Mouse (Mus musculus): ENCODE data around the gene Angptl2.

Gene Angptl2

DNA sequence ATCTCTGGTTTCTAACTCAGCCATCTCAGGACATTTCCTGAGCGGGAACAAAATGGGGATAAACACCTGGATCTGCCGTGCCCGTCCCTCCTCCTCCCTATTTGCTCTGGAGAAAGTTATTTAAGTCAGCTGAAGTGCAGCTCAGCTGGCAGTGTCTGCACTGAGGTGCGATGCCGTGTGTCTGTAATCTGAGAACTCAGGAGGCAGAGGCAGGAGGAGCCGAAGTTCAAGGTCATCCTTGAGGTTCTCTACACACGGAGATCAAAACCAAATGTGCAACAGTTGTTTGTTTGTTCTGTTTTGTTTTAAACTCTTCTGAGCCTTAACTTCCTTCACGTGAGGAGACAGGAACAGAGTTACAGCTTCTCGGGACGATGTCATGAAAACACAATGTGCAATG, 14.8 kb downstream of the Angptl2 start:
- DNase-seq (ENCODE audit: low spot score in 2 of 2): no peak

DNA sequence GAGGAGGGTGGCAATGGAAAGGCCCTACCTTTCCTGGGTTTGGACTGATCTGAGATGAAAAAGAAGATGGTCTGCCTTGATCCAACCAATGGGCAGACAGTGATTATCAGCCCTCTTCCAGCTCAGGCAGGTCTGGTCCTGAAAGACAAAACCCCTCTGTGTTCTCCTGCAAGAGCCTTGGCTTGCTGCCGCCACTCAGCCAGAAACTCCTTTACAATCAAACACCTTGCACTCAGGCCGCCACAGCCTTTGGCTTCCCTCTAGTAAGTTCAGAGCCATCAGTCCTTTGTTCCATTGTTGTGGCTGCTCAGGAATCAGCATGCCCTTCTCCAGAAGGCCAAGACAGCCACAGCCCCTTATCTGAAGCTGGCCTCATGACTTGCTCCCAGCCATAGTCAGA, 15.9 kb downstream of the Angptl2 start:
- no peak for DNase-seq (ENCODE audit: low spot score in 2 of 2)

DNA sequence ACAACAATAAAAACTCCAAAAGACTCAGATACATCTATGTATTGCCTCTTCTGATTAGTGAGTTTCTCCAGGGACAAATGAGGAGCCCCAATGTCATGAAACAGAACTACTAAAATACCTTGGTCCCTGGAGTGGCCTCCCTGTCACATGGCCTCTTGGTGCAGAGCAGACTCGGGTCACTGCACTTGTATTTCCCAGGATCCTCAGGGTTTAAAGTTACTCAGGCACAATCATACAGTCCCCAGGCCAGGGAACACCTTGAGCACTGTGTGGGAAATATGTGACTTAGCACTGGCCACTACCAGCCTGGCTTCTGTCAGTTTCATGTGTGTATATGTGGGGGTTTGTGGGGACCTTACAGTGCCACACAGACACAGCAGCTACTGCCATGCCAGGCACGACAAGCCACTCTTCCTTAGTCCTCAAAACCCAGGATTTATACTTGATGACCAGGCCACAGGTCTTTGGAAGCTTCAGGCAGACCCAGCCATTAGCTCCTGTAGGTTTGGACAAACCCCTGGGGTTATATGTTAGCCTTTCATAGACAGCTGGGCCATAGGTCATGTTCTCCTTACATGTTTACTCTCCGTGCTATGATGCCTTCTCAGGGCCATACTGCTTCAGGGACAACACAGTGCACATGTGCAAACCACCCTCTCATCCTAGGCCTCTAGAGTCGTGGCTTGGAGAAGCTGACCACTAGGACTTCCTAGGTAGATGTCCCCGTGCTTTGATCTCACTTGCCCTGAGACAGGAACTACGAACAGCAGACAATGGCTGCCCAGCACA, 17.1 kb downstream of the Angptl2 start:
- no peak for DNase-seq (ENCODE audit: low spot score in 2 of 2)

- DNase-seq (ENCODE audit: low spot score in 2 of 2): no peak
Measured at GRCm38 (mm10) chr2:33233856-33234255, 18.0 kb downstream of the Angptl2 start.

DNA sequence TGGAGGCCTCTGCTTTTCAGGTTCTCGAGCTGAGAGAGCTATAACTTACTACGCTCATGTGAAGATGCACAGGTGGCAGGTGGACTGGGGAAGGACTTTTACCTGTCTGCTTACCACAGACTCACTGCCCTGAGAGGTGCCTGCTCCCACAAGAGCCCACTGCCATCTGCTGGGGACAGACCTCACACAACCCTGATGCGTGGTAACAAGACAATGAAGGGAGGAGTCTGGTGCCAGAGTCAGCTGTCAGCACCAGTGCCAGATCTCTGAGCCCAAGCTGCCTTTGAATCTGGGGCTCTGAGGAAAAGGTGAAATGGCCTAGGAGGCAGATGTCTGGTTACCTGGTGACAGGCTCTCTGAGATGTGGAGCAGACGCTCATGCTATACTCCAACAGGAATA, 19.0 kb downstream of the Angptl2 start:
- no peak for DNase-seq (ENCODE audit: low spot score in 2 of 2)

- no peak for DNase-seq (ENCODE audit: low spot score in 2 of 2)
Measured at GRCm38 (mm10) chr2:33237581-33237980, 21.7 kb downstream of the Angptl2 start.

GRCm38 (mm10) chr2:33244880-33245279, 29.0 kb downstream of the Angptl2 start:
- DNase-seq (ENCODE audit: low spot score in 2 of 2): no peak

- no peak for DNase-seq (ENCODE audit: low spot score in 2 of 2)
Measured at GRCm38 (mm10) chr2:33245350-33245749, 29.5 kb downstream of the Angptl2 start.

GRCm38 (mm10) chr2:33246841-33247240, 31.0 kb downstream of the Angptl2 start:
- no peak for DNase-seq (ENCODE audit: low spot score in 2 of 2)

GRCm38 (mm10) chr2:33248549-33248948, 32.7 kb downstream of the Angptl2 start:
- no peak for DNase-seq (ENCODE audit: low spot score in 2 of 2)

DNA sequence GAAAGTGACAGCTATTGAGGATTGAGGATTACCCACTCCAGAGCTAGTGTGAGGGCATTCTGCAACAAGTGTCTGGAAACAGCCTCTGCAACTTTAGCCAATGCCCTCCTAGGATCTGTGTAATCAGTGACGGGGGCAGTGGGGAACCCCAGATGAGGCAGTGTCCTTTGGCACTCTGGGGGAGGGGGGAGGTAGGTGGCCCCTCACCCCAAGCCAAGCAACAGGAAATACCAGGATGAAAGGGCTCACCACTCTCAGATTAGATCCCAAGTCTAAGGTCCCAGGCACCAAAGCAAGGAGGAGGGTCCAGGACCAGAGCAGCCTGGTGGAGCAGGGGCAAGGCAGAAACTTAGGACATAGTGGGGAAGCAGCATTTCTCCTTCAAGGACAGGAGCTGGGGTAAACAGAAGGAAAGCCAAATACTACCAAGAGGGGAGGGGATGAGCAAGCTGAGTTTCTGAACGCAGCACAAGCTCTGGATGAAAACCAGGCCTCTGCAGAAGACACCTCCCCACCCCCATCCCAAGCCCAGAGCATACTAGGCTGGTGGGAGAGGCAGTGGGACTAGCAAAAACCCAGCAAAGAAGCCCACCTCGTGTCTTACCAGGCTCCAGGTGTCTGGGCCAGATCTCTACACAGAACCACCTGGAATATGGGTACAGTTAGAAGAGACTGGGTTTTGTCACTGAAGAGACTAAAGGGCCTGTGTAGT, 34.2 kb downstream of the Angptl2 start:
- DNase-seq (ENCODE audit: low spot score in 2 of 2): no peak

- no peak for DNase-seq (ENCODE audit: low spot score in 2 of 2)
Measured at GRCm38 (mm10) chr2:33252751-33253150, 36.9 kb downstream of the Angptl2 start.

DNA sequence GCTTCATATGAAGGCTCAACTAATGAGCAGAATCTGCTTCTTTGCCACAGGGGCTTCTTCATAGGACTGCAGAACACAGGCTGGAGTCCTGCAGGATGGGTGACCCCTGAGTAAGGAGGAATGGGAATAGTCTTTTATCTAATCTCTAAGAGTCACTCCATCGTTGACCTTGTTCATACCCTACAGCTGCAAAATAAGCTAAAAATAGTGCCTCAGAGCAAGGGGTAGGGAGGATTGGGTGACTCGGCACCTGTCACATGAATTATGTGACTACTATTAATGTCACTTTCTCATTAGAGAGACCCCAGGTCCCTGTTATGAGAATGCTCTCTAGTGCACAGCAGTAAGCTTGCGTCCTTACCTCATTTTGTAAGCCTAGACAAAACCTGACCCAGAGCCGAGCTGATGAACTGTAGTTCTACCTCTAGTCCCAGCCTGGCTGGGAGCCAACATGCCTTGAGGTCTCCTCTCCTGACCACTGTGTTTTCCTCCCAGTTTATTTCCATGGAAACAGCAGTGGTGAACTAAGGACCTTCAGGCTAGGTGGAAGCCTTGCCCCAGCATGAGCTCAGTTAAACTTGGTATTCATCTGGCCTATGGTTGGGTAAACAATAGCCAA, 37.8 kb downstream of the Angptl2 start:
- DNase-seq (ENCODE audit: low spot score in 2 of 2): no peak

DNA sequence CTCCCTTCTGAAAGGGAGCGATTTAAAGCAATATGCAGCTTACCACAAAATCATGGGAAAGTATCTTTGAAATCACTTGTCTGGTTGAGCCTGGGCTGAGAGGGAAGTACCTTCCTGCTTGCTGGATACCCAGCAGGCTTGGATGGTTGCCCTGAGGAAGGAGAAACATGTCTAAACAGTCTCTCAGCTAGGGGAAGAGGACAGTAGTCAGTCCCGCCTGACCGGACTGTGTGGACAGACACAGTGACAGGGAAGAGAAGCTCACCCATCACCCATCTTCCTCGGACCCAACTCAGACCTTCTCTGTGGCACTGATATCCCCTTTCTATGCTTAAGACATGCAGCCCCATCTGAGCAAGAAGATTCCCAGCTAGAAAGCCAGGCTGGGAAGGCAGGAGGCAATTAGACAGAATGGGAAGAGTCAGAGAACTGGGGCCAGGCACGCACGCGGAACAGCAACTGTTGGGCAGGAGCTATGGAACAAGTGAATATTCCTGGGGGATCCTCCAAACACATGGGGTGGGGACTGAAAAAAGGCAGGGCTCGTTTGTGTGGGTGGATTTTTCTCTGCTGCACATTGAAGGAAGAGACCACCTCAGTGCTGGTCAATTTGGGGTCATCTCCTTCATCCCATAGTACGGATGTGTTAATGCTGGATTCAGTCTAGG, 38.6 kb downstream of the Angptl2 start:
- DNase-seq (ENCODE audit: low spot score in 2 of 2): no peak

DNA sequence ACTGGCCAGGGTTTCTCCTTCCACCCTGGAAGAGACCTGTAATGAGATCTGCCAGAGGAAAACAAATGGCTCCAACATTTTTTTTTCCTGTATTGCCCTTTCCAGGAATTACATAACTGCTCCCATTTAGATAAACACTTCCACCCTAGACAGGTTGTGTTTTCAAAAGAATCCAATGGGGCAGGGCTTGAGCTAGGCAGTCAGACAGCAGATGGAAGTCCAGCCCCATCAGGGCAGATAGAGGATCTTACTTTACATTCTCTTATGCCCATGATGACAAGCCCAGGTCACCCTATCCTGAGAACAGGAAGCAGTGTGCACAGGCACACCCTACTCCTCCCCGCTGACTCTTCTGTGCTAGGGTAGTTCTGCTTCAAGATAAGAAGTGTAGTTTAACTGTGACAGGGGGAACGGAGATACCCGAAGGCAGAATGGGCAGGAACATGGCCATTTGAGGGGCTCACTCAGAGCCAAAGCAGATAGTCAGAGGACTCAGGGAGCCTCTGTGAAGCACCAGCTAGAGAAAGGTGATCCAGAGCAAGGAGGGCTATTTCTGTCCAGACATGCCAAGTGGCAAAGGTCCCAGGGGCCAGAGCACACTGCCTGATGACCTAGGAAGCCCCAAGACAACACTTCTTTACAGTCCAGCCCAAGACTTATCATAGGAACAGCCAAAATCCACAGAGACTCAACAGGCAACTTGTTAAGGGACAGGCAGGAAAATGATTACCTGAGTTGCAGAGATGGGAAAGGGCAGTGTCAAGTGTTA, 41.1 kb downstream of the Angptl2 start:
- DNase-seq (ENCODE audit: low spot score in 2 of 2): no peak

GRCm38 (mm10) chr2:33260772-33261171, 44.9 kb downstream of the Angptl2 start:
- no peak for DNase-seq (ENCODE audit: low spot score in 2 of 2)

- DNase-seq (ENCODE audit: low spot score in 2 of 2): no peak
Measured at GRCm38 (mm10) chr2:33261475-33261874, 45.6 kb downstream of the Angptl2 start.

DNA sequence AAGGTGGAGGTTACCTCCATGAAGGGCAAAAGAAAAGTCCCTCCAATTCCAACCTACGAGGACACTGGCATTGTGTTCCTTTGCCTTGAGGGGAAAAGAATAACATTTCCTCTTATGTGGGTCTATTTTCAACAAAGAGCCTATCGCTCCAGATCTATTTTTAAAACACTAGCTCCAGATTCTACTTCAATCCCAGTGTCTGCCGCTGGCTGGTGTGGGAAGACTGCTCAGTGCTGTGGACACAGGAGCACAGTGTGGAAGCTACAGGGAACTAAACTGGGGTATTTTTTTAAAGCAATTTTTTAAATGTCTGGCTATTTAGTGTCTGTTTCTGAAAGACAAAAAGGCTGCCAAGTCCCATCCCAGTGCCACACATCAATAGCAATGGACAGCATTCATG, 49.9 kb downstream of the Angptl2 start:
- DNase-seq (ENCODE audit: low spot score in 2 of 2): no peak

DNA sequence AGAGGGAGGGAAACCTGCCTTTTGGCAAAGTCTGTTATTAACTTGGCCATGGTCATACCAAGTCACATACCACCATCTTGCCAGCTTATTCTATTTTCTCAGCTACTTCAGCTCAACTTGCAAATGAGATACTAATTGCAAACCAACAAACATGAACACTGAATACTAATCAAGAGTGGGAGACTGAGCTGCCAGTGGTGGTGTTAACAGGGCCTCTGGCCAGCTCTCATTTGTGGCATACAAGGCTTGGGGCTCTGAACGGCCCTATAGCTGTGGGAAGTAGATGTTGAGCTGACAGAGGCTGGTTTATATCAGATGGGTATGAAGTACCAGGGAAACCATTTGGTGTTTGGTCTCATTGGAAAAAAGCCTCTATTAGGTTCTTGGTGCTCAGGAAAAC, 51.2 kb downstream of the Angptl2 start:
- no peak for DNase-seq (ENCODE audit: low spot score in 2 of 2)

DNA sequence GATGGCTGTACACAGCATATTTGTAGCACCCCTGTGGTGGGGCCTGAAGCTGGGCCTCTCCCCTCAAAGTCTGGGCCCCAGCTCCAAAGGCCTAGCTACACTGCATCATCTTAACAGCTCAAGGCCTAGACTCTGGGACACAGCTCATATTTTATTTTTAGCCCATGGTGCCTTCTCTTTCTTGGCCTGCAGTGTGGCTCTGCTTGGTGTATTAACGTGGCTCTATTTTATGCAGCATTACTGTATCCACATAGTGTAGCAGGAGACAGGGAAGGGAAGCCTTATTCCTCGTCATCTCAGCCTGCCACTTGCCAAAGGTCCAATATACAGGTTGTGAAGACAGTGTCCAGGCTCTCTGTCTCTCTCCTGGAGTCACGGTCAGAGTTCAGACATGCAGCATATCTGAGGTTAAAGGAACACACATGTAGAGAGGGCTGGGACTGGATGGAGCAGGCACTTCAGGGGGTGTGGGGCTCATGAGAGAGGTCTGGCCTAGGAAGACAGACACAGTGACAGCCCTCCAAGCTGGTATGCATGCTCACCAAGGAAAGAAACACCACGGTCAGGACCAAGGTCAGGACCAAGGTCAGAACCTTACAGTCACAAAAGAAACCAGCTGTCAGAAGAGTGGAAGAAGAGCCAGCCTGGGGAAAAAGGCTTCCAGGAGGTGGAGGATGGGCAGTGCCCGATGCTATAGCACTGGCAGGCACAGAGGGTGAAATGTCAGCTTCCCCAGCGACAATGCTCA, 52.7 kb downstream of the Angptl2 start:
- DNase-seq (ENCODE audit: low spot score in 2 of 2): no peak

DNA sequence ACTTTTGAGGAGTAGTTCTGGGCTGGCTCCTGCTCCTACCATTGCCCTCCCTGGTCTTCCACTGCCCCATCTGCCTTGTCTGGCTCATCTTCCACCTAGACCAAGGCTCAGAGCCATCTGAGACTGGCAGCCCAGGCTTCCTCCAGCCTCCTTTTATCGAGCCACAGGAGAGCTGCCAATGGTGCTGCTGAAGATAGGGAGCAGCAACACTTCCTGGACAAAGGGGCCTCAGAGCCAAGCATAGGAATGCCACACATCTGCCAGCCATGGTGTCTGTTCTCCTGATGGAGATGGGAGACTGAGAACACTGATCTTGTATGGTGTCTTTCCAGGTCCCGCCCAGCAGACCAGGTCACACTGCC, 53.2 kb downstream of the Angptl2 start:
- no peak for DNase-seq (ENCODE audit: low spot score in 2 of 2)
